ENCODE assay signal across 30 mouse cellular contexts in genomic region chr9:40506576-40506975, GRCm38 (mm10). TPM values are rescaled to one million over a fixed set of nuclear protein-coding genes. Genes with fewer than 3 reads are reported as not detected.
DNase-seq lines count a peak whose midpoint lies in the region; ATAC-seq and TF ChIP-seq lines count a peak whose summit lies in the region.
"Had no signal": no experiment of that assay in that cellular context is flagged by ENCODE, and none has a peak within 500 bp of the region (broad histone marks: within the 10 kb centered on the region; RNA-seq: fewer than 3 reads in every experiment).

No protein-coding gene starts in this region.

- ATAC-seq in megakaryocyte, adult 5-6 weeks (ENCODE audit: poor library complexity, severe bottlenecking) = no peak
- ATAC-seq: activated CD4-positive, CD25-positive, alpha-beta regulatory T cell, adult 4 months; forebrain, embryonic 16.5 days; inflammation-experienced regulatory T-cells, adult 6 months had no signal

- peaks cover 30% of the 10 kb centered on the region for H3K4me1 ChIP-seq in cerebellum, adult 2 months (ENCODE audit: control insufficient read depth, insufficient read depth, low read length)
- H3K4me1 ChIP-seq in megakaryocyte, embryonic 14.5 days = peaks cover 6% of the 10 kb centered on the region
- H3K4me1 ChIP-seq: forebrain, embryonic 10.5 days; hindbrain, embryonic 10.5 days; hindbrain, embryonic 15.5 days; kidney, embryonic 15.5 days; limb, embryonic 12.5 days; liver, embryonic 15.5 days; midbrain, embryonic 12.5 days; neural tube, embryonic 15.5 days; stomach, embryonic 15.5 days had no signal

- no peaks in the 10 kb centered on the region for H3K36me3 ChIP-seq in megakaryocyte, embryonic 14.5 days (replicated peaks; ENCODE audit: low read length)
- H3K36me3 ChIP-seq: forebrain, embryonic 10.5 days; hindbrain, embryonic 10.5 days; hindbrain, embryonic 15.5 days; kidney, embryonic 15.5 days; limb, embryonic 12.5 days; liver, embryonic 15.5 days; midbrain, embryonic 12.5 days; neural tube, embryonic 15.5 days; stomach, embryonic 15.5 days had no signal

- TF ChIP-seq POLR2A in cerebellum, adult 2 months (IDR thresholded peaks at IDR 0.05; ENCODE audit: borderline replicate concordance, insufficient read depth, low read length) = no peak

- no peak for TF ChIP-seq CTCF in cerebellum, adult 2 months (IDR thresholded peaks at IDR 0.05; ENCODE audit: borderline replicate concordance, insufficient read depth, low read depth, low read length)

- peak; percentile 20 to 36 for DNase-seq in cerebellum, adult 2 months
- DNase-seq in cerebellum, adult 8-10 months = no peak
- DNase-seq in frontal cortex, adult 2 months (ENCODE audit: extremely low spot score in 1 of 2, low spot score in 1 of 2) = peak; percentile 23 to 45
- no peak for DNase-seq in frontal cortex, postnatal 25 days (ENCODE audit: low spot score in 2 of 2)
- DNase-seq in telencephalon, adult 2 months (ENCODE audit: low read depth, low spot score) = peak; percentile 75
- no peak for DNase-seq in gastrocnemius, adult 18-20 months (ENCODE audit: low spot score)
- DNase-seq: adrenal gland, adult 2 months; adrenal gland, postnatal 36 days; heart, postnatal 14 days; kidney, adult 18-20 months; kidney, postnatal 25 days; lung, embryonic 14.5 days; lung, postnatal 14 days; retina, postnatal 1 day; thymus, postnatal 25 days had no signal

- H3K27ac ChIP-seq in cerebellum, adult 2 months (ENCODE audit: insufficient read depth, low read length) = no peak overlapping the region
- H3K27ac ChIP-seq: forebrain, embryonic 10.5 days; hindbrain, embryonic 10.5 days; hindbrain, embryonic 15.5 days; kidney, embryonic 15.5 days; limb, embryonic 12.5 days; liver, embryonic 15.5 days; midbrain, embryonic 12.5 days; neural tube, embryonic 15.5 days; stomach, embryonic 15.5 days had no signal

- no peaks in the 10 kb centered on the region for H3K9me3 ChIP-seq in megakaryocyte, embryonic 14.5 days
- H3K9me3 ChIP-seq: forebrain, embryonic 10.5 days; hindbrain, embryonic 10.5 days; hindbrain, embryonic 15.5 days; kidney, embryonic 15.5 days; limb, embryonic 12.5 days; liver, embryonic 15.5 days; midbrain, embryonic 12.5 days; neural tube, embryonic 15.5 days; stomach, embryonic 15.5 days had no signal

- H3K4me3 ChIP-seq in cerebellum, adult 2 months (replicated peaks; ENCODE audit: insufficient read depth, low read depth, low read length) = no peak overlapping the region
- peak overlapping the region; percentile 38 for H3K4me3 ChIP-seq in megakaryocyte, embryonic 14.5 days (replicated peaks)
- H3K4me3 ChIP-seq: forebrain, embryonic 10.5 days; hindbrain, embryonic 10.5 days; hindbrain, embryonic 15.5 days; kidney, embryonic 15.5 days; limb, embryonic 12.5 days; liver, embryonic 15.5 days; midbrain, embryonic 12.5 days; neural tube, embryonic 15.5 days; stomach, embryonic 15.5 days had no signal

- no peaks in the 10 kb centered on the region for H3K27me3 ChIP-seq in cerebellum, adult 2 months (ENCODE audit: control insufficient read depth, insufficient read depth, low read length)
- peaks cover 8% of the 10 kb centered on the region for H3K27me3 ChIP-seq in megakaryocyte, embryonic 14.5 days (replicated peaks)
- H3K27me3 ChIP-seq: CH12.LX; hindbrain, embryonic 15.5 days; kidney, embryonic 15.5 days; limb, embryonic 12.5 days; liver, embryonic 15.5 days; midbrain, embryonic 12.5 days; neural tube, embryonic 15.5 days; stomach, embryonic 15.5 days had no signal

- 37% methylated on average over 3 of the region's 3 CpGs for WGBS in cerebellum, adult 2 months

RNA-seq across cellular contexts. Expression of gene Gramd1b, which starts 24.6 kb away (rescaled TPM):
- polyA plus RNA-seq in cerebellum, adult 2 months (2012; rRNA removed) = 188 and 204 TPM in 2 replicates
- 129 and 133 TPM in 2 replicates for polyA plus RNA-seq in frontal cortex, adult 2 months (2012; rRNA removed)
- 2.3 and 3.1 TPM in 2 replicates for polyA plus RNA-seq in megakaryocyte, embryonic 14.5 days (2012; ENCODE audit: insufficient read depth, low replicate concordance)
- total RNA-seq in megakaryocyte, adult 5-6 weeks (2015) = 21.4 and 23.0 TPM in 2 replicates
- total RNA-seq in megakaryocyte, adult 5-6 weeks (2017) = 12.9 and 20.1 TPM in 2 replicates
- total RNA-seq in gastrocnemius, adult 18-20 months (2021) = 1 to 10 TPM; 7.5 to 7.9 TPM

Comparison
In these comparisons a context has a peak if more than half of its experiments do, and no peak if none do; other contexts are left out.
1. DNase-seq: peak in cerebellum, adult 2 months (2 of 2), frontal cortex, adult 2 months (2 of 2) and telencephalon, adult 2 months (single experiment); none in cerebellum, adult 8-10 months (single experiment), frontal cortex, postnatal 25 days (0 of 2) and gastrocnemius, adult 18-20 months (single experiment).
2. RNA of gene Gramd1b, which starts 24.6 kb away (polyA plus RNA-seq): 188 to 204 TPM in cerebellum, adult 2 months and 129 to 133 TPM in frontal cortex, adult 2 months; 2.3 to 3.1 TPM in megakaryocyte, embryonic 14.5 days; every median in the first group is over 10 times any median in the second.